Mouse (Mus musculus) thymus, postnatal 0 days (tissue): ENCODE data around the gene Pop5. TPM values are rescaled to one million over a fixed set of nuclear protein-coding genes. Genes with fewer than 3 reads are reported as not detected.

ENCODE experiments used
- DNase-seq: peaks from one replicate; pipeline ENCODE4 v3.0.0-alpha.2; 2015; ENCODE audit warnings: low spot score
- polyA plus RNA-seq: library from polyadenylated mRNA; unstranded; fragments of >200 nt; fragmentation: Nextera tagmentation; extraction: Ambion mirVana; gene quantifications from 2 replicates; pipeline ENCODE4 v1.2.1, GENCODE M21; 2015

Pop5 gene
- polyA plus RNA-seq, 1 experiment from 2014 or later, result 231 TPM

- no peak for DNase-seq
Measured at GRCm38 (mm10) chr5:115214864-115215263, 20.8 kb upstream of the Pop5 start.

- no peak for DNase-seq
Measured at GRCm38 (mm10) chr5:115215273-115216185, 20.1 kb upstream of the Pop5 start.

GRCm38 (mm10) chr5:115217998-115218397, 17.6 kb upstream of the Pop5 start:
- no peak for DNase-seq

DNA sequence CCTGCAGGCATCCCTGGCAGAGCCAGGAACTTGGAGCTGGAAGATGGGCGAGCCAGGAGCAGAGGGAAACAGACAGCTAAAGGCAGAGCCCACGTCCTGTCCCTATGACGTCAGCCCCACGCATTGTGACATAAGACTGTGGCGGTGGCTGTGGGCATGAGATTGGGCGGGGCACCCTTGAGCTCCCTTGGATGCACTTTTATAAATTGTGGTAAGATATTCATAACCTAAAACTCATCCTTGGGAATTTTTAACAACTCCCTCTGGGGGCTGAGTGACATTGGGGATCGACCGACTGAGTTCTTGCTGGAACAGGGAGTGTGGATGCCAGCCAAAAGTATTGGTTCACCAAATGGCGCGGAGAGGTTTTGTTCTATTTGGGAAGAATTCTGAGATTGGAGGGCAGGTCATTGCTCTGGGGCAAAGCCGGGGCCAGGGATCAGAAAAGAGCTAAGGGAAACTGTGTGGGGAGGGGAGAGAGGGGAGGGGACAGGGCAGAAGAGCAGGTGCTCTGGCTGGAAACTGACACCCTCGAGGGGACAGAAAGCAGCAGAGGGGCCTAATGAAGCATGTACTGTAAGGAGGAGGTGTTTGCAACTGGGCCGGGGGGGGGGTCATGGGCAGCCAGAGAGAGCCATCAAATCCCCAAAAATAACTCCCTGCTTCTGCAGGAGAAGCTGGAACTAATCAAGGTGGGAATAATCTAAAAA, 14.6 kb upstream of the Pop5 start:
- DNase-seq, result no peak

DNA sequence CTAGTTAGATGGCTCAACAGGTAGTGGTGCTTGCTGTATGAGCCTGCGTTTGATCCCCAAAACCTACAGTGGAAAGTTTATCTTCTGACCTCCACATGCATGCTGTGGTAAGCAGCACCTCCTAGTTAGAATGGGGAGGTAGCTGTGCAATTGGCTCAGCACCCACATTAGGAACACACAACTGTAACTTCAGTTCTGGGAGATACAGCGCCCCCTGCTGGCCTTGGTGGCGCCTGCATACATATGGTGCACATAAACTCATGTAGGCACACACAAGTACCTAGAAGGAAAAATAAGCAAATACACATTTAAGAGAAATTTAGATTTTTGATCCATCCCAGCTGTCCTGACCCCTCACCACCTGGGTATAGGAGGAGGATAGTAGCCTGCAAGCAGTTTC, 13.2 kb upstream of the Pop5 start:
- no peak for DNase-seq

- DNase-seq, result no peak
Measured at GRCm38 (mm10) chr5:115230830-115231551, 4.6 kb upstream of the Pop5 start.

DNA sequence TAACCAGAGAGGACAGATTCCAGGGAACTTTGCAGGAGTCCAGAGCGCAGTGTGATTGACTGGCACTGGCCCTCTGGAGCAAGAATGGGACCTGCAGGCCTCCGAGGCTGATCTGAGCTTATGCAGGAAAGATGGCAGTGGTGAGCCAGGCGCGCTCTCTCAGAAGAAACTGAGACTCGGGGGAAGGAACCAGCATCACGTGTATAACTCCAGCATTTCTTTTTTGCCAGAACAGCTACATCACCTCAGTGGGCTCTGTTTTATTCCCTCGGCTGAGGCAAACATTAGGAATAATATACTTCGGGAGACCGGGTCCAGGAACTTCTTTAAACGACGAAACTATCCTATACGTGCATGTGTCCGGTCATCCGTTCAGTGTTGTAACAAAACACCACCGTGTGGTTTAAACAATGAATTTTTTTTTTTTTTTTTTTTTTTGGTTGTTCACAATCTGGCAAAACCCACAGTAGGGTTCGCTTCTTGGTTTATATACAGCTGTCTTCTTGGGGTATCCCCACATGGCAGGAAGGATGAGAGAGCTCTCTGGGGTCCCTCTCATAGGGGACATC, 4.0 kb upstream of the Pop5 start:
- DNase-seq, result no peak

DNA sequence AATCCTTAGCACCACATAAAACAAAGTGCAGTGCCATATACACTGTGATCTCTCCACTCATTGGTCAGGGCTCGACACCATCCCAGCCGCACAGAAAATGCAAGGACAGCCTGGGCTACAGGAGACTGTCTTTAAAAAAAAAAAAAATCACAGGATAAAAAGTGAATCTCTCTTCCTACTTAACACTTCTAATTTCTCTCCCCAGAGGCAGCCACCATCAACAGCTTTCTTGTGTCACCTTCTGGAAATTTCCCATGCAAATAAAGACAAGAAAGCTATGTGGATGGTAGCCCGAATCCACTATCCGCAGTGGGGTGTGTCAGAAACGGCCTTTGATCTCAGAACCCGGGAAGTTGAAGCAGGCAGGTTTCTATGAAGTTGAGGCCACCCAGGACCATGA, 3.1 kb upstream of the Pop5 start:
- no peak for DNase-seq

- DNase-seq, result no peak
Measured at GRCm38 (mm10) chr5:115233031-115233780, 2.4 kb upstream of the Pop5 start.

- DNase-seq, result no peak
Measured at GRCm38 (mm10) chr5:115234519-115234918, 1.1 kb upstream of the Pop5 start.

DNA sequence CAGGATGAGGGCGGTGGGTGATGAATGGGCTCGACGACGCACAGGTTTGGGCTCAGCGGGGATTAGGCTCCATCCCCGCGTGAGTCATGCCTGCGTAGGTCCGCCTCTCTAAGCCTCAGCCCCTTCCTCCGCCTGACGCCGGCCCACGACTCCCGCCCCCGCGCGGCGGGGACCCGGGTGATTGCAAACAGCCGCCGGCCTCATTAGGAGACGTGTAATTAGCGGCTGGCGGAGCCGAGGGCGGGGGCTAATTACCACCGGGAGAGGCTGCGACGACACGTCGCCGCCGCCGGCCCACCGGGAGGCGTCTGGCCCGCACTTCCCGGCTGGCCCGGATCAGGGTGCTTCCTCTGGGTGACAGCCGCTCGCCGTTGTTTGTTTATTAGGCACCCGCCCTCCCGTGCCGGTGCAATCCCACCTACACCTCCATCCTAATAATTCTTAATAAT, 289 bp upstream of the Pop5 start:
- peak; percentile 29 for DNase-seq

- peak; percentile 92 for DNase-seq
Measured at GRCm38 (mm10) chr5:115237803-115238728, 2.4 kb downstream of the Pop5 start.

DNA sequence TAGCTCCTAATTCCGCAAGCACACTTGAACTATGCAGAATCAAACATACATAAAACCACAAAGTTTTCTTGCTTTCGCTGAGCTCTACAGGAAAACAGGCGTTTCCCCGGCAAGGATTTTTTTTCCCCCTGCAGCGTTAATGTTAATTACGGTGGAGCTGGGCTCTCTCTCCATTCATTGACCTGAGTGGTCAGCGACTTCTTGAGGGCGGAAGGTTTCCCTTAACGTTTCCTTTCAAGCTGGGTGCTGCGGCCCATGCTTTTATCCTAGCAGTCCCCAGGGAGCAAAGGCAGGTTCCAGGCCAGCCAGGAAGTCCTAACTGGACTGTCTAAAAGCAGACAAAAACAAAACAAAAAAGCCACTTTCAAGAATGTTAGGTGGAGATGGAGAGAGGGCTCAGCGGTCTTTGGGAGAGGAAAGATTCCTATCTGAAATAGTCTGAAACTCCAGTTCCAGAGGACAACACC, 3.1 kb downstream of the Pop5 start:
- no peak for DNase-seq

DNA sequence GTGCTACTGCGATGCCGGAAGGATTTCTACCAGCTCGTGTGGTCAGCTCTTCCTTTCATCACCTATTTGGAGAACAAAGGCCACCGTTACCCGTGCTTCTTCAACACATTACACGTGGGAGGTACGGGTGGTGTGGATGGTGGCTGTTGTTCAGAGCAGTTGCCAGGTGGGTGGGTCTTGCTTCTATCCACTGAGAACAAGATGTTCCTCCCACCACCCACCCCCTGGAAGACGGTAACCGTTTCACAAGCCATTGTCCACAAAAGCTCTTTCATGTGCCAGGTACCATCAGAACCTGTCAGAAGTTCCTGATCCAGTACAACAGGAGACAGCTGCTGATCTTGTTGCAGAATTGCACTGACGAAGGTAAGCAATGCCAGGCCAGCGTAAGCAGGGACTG, 4.6 kb downstream of the Pop5 start:
- no peak for DNase-seq

GRCm38 (mm10) chr5:115255472-115255871, 19.8 kb downstream of the Pop5 start:
- DNase-seq, result no peak

- DNase-seq, result no peak
Measured at GRCm38 (mm10) chr5:115256909-115257546, 21.4 kb downstream of the Pop5 start.

DNA sequence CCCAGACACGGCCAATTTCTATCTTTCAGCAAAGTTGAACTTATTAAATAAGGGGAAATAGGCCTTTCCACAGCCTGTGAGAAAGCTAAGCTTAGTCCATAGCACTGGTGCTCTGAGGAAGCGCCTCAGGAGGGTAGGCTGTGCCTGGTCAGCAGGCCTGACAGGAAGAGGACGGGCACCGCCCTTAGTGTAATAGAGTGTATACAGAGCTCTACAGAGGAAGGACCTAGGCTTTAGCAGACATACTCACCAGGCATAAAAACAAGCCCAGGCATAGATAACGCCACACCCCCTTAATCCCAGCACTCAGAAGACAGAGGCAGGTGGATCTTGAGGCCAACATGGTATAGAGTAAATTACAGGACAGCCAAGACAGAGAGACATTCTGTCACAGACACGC, 24.7 kb downstream of the Pop5 start:
- no peak for DNase-seq

DNA sequence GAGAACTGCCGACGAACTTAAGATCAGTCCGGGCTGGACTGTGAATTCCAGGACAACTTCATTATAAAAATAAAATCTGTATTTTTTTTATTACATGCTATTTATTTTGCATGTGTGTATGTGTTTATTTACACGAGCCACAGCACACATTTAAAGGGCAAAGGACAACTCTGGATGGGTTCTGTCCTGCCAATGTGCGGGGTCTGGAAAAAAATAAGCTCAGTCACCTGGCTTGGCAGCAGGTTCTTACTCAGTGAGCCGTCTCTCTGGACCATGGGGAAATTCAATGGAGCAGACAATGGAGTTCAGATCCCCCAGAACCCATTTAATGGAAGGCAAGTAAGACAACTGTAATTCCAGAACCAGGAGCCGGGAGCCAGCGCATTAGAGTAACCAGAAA, 25.5 kb downstream of the Pop5 start:
- no peak for DNase-seq

DNA sequence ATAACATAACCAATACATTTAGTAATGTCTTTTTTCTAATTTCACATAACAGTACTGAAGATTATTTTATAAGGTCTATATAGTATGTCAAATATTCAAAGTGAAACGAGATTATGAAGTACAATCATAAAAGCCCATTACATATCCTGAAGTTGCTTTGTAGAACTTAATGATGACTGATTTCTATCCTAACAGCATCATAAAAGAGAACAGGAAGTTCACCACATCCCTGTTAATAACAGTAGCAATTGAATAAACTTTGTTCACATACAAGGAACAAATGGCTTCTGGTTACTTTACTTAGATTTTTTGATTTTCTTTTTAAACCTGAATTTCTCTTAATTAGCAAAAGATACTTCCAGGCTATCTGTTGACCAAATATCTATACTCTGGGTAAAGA, 26.2 kb downstream of the Pop5 start:
- no peak for DNase-seq
